Mouse (Mus musculus): Measurements from ENCODE around the gene Try4.

- TF ChIP-seq CTCF (IDR thresholded peaks at IDR 0.05; ENCODE audit: extremely low read depth, insufficient read depth, low read length) (no peak), POLR2A (IDR thresholded peaks at IDR 0.05; ENCODE audit: extremely low read depth, insufficient read depth, low read length) (no peak)
Observed at GRCm38 (mm10) chr6:41298255-41298654, 3.8 kb upstream of the Try4 start.
